Mouse (Mus musculus) erythroid progenitor cell, adult 5-6 weeks (primary cell): ENCODE measurements around the gene Nemf. TPM values are rescaled to one million over a fixed set of nuclear protein-coding genes. Genes with fewer than 3 reads are reported as not detected.

Experiments
- ATAC-seq: replicated peaks from 2 replicates; pipeline ENCODE4 v1.8.0; 2016; ENCODE audit warnings: moderate number of reproducible peaks, mild to moderate bottlenecking, moderate TSS enrichment, inconsistent platforms; ENCODE audit not compliant: poor library complexity, low FRiP score, severe bottlenecking
- total RNA-seq, 2 experiments: library from RNA; stranded (forward) in 1 of 2; stranded (reverse) in 1 of 2; fragments of 150-400 nt in 1 of 2; fragments of 186-747, 209-891 nt in 1 of 2; gene quantifications; 2 replicates each; pipeline versions ENCODE4 v1.2.3 to v1.2.4; 2015 to 2017; ENCODE audit warnings: low replicate concordance in 2 of 2

The Nemf gene
- total RNA-seq, 2 experiments from 2014 or later = 56.6 to 79.0 TPM

DNA sequence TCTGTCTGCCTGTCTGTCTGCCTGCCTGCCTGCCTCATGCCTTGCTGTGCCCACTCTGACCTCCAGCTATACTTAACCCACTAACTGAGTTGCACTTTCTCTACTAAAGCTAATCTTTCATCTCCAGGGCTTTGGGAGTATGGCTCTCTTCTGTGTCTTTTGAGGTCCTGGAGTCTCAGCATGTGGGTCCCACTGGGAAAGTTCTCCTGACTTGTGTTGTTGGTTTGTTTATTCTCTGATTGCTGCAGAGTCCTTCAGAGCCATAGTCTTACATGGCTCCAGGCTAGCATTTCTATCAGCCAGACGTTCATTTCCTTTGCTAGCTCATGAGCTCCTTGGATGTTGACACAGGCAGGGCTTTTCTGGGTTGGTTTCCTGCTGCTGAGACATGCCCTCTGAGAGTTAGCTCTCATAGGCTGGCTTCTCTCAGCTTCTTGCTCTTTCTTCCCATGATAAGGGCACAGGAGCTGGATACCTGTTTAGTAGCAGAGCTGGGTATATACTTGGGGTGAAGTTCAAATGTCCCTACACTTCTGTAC, 77.0 kb downstream of the Nemf start:
- no peak for ATAC-seq

- ATAC-seq = no peak
These were observed 88.0 kb downstream of the Nemf start for GRCm38 (mm10) chr12:69268956-69269355.

GRCm38 (mm10) chr12:69267956-69268632, 88.9 kb downstream of the Nemf start:
- no peak for ATAC-seq

- no peak for ATAC-seq
These were observed 91.9 kb downstream of the Nemf start for GRCm38 (mm10) chr12:69265031-69265430.

GRCm38 (mm10) chr12:69262251-69262650, 94.7 kb downstream of the Nemf start:
- no peak for ATAC-seq

Other genes starting within 250 kb of the Nemf start
- gene Rps29, start 198.0 kb downstream of the Nemf start, total RNA-seq (2015; ENCODE audit: low replicate concordance) = 901 and 1,018 TPM in 2 replicates
- gene Rps29, start 198.0 kb downstream of the Nemf start, total RNA-seq (2017; ENCODE audit: low replicate concordance) = 424 and 1,088 TPM in 2 replicates
- 27.0 and 43.2 TPM in 2 replicates for gene Lrr1, start 188.4 kb downstream of the Nemf start, total RNA-seq (2015; ENCODE audit: low replicate concordance)
- 24.3 and 24.6 TPM in 2 replicates for gene Lrr1, start 188.4 kb downstream of the Nemf start, total RNA-seq (2017; ENCODE audit: low replicate concordance)
- 169 and 235 TPM in 2 replicates for gene Rpl36al, start 173.1 kb downstream of the Nemf start, total RNA-seq (2015; ENCODE audit: low replicate concordance)
- 180 and 196 TPM in 2 replicates for gene Rpl36al, start 173.1 kb downstream of the Nemf start, total RNA-seq (2017; ENCODE audit: low replicate concordance)
- 19.3 and 19.5 TPM in 2 replicates for gene Mgat2, start 173.0 kb downstream of the Nemf start, total RNA-seq (2015; ENCODE audit: low replicate concordance)
- gene Mgat2, start 173.0 kb downstream of the Nemf start, total RNA-seq (2017; ENCODE audit: low replicate concordance) = 15.9 and 22.3 TPM in 2 replicates
- 4.7 TPM in 1 of 2 replicates, not detected in the other for gene Gm49383, start 160.1 kb downstream of the Nemf start, total RNA-seq (2015; ENCODE audit: low replicate concordance)
- 22.2 and 23.9 TPM in 2 replicates for gene Gm49383, start 160.1 kb downstream of the Nemf start, total RNA-seq (2017; ENCODE audit: low replicate concordance)
- gene Dnaaf2, start 158.7 kb downstream of the Nemf start, total RNA-seq (2015; ENCODE audit: low replicate concordance) = 2.5 and 10.9 TPM in 2 replicates
- gene Dnaaf2, start 158.7 kb downstream of the Nemf start, total RNA-seq (2017; ENCODE audit: low replicate concordance) = 1.4 and 2.8 TPM in 2 replicates
- 17.6 and 23.8 TPM in 2 replicates for gene Gm49384, start 152.9 kb downstream of the Nemf start, total RNA-seq (2015; ENCODE audit: low replicate concordance)
- gene Gm49384, start 152.9 kb downstream of the Nemf start, total RNA-seq (2017; ENCODE audit: low replicate concordance) = 14.6 and 16.0 TPM in 2 replicates
- 40.7 and 54.1 TPM in 2 replicates for gene Pole2, start 129.0 kb downstream of the Nemf start, total RNA-seq (2015; ENCODE audit: low replicate concordance)
- gene Pole2, start 129.0 kb downstream of the Nemf start, total RNA-seq (2017; ENCODE audit: low replicate concordance) = 38.9 and 59.2 TPM in 2 replicates
- gene Klhdc1, start 116.0 kb downstream of the Nemf start, total RNA-seq (2015; ENCODE audit: low replicate concordance) = 1.7 TPM in 1 of 2 replicates, not detected in the other
- 0.83 and 1.7 TPM in 2 replicates for gene Klhdc1, start 116.0 kb downstream of the Nemf start, total RNA-seq (2017; ENCODE audit: low replicate concordance)
- 68.7 and 75.7 TPM in 2 replicates for gene Klhdc2, start 60.5 kb downstream of the Nemf start, total RNA-seq (2015; ENCODE audit: low replicate concordance)
- gene Klhdc2, start 60.5 kb downstream of the Nemf start, total RNA-seq (2017; ENCODE audit: low replicate concordance) = 54.2 and 61.1 TPM in 2 replicates
- 59.5 and 60.8 TPM in 2 replicates for gene Arf6, start 15.0 kb upstream of the Nemf start, total RNA-seq (2015; ENCODE audit: low replicate concordance)
- gene Arf6, start 15.0 kb upstream of the Nemf start, total RNA-seq (2017; ENCODE audit: low replicate concordance) = 93.7 and 94.4 TPM in 2 replicates
- gene Gm9887, start 15.3 kb upstream of the Nemf start, total RNA-seq (2015; ENCODE audit: low replicate concordance) = not detected in 2 replicates
- gene Gm9887, start 15.3 kb upstream of the Nemf start, total RNA-seq (2017; ENCODE audit: low replicate concordance) = not detected in 2 replicates
- 3.8 and 5.0 TPM in 2 replicates for gene Vcpkmt, start 225.9 kb upstream of the Nemf start, total RNA-seq (2015; ENCODE audit: low replicate concordance)
- 1.7 TPM in 1 of 2 replicates, not detected in the other for gene Vcpkmt, start 225.9 kb upstream of the Nemf start, total RNA-seq (2017; ENCODE audit: low replicate concordance)